Mouse (Mus musculus): ENCODE data around the gene Podxl. TPM values are rescaled to one million over a fixed set of nuclear protein-coding genes. Genes with fewer than 3 reads are reported as not detected.

Gene Podxl
- polyA plus RNA-seq, 1 experiment from 2014 or later: 76.8 TPM

- Histone ChIP-seq H3K27ac (ENCODE audit: low read length) (no peak overlapping the region), H3K4me2 (replicated peaks; ENCODE audit: low read depth, low read length) (no peak overlapping the region), H3K4me3 (ENCODE audit: low read length) (no peak overlapping the region), H3K27me3 (ENCODE audit: insufficient read depth, low read length) (no peaks in the 10 kb centered on the region), H3K36me3 (ENCODE audit: insufficient read depth, low read length) (no peaks in the 10 kb centered on the region), H3K9ac (replicated peaks; ENCODE audit: low read length) (no peak overlapping the region), H3K4me1 (ENCODE audit: insufficient read depth, low read length) (peaks cover 13% of the 10 kb centered on the region), H3K9me3 (ENCODE audit: low read length) (no peaks in the 10 kb centered on the region)
- 69% methylated on average over 22 of the region's 22 CpGs for WGBS
- no peak for ATAC-seq (ENCODE audit: low FRiP score, low TSS enrichment)
Observed at GRCm38 (mm10) chr6:31550876-31551532, 12.8 kb downstream of the Podxl start.

GRCm38 (mm10) chr6:31549361-31550051, 14.3 kb downstream of the Podxl start:
- WGBS: 47% methylated on average over 5 of the region's 5 CpGs
- ATAC-seq (ENCODE audit: low FRiP score, low TSS enrichment): peak; percentile 64
- Histone ChIP-seq H3K9ac (replicated peaks; ENCODE audit: low read length) (no peak overlapping the region), H3K4me1 (ENCODE audit: insufficient read depth, low read length) (peaks cover 18% of the 10 kb centered on the region), H3K27me3 (ENCODE audit: insufficient read depth, low read length) (no peaks in the 10 kb centered on the region), H3K4me2 (replicated peaks; ENCODE audit: low read depth, low read length) (0 out of 2 replicates have a peak overlapping the region, but pooled peaks have one; percentile 2), H3K9me3 (ENCODE audit: low read length) (no peaks in the 10 kb centered on the region), H3K4me3 (ENCODE audit: low read length) (no peak overlapping the region), H3K27ac (ENCODE audit: low read length) (peak overlapping the region; percentile 11; the same call in 1 of the 2 replicates), H3K36me3 (ENCODE audit: insufficient read depth, low read length) (no peaks in the 10 kb centered on the region)

DNA sequence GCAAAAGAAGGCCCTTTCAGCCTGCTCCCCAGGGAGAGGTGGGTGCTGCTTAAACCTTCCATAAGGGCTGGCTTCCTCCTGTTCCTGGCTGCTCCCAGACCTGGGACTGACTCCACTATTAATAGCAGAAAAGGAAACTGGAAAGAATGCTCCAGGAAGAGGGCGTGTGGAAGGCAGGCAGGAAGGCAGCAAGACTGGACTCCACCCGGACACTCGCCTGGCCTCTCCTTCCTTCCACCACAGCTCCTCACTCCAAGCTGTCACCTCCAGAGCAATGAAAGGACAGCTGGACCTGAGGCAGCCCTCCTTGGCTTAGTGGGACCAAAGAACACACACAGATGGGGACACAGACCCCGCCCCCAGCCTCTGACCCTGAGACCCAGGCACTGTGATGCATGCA, 19.5 kb downstream of the Podxl start:
- no peak overlapping the region for H3K4me3 ChIP-seq (ENCODE audit: low read length)
- H3K27ac ChIP-seq (ENCODE audit: low read length): peak overlapping the region; percentile 82
- H3K4me2 ChIP-seq (replicated peaks; ENCODE audit: low read depth, low read length): peak overlapping the region; percentile 28; the same call in 1 of the 2 replicates
- H3K9ac ChIP-seq (replicated peaks; ENCODE audit: low read length): 0 out of 2 replicates have a peak overlapping the region, but pooled peaks have one; percentile 29
- H3K27me3 ChIP-seq (ENCODE audit: insufficient read depth, low read length): no peaks in the 10 kb centered on the region
- peaks cover 11% of the 10 kb centered on the region for H3K4me1 ChIP-seq (ENCODE audit: insufficient read depth, low read length)
- 51% methylated on average over 4 of the region's 4 CpGs for WGBS
- peak; percentile 46 for ATAC-seq (ENCODE audit: low FRiP score, low TSS enrichment)
- no peaks in the 10 kb centered on the region for H3K36me3 ChIP-seq (ENCODE audit: insufficient read depth, low read length)
- H3K9me3 ChIP-seq (ENCODE audit: low read length): 0 out of 2 replicates have a peak, but pooled peaks cover 3% of the 10 kb centered on the region

GRCm38 (mm10) chr6:31540018-31540417, 23.8 kb downstream of the Podxl start:
- WGBS: 75% methylated on average over 6 of the region's 6 CpGs
- H3K4me1 ChIP-seq (ENCODE audit: insufficient read depth, low read length): no peaks in the 10 kb centered on the region
- H3K9ac ChIP-seq (replicated peaks; ENCODE audit: low read length): no peak overlapping the region
- H3K4me3 ChIP-seq (ENCODE audit: low read length): no peak overlapping the region
- 0 out of 2 replicates have a peak, but pooled peaks cover 3% of the 10 kb centered on the region for H3K9me3 ChIP-seq (ENCODE audit: low read length)
- H3K27ac ChIP-seq (ENCODE audit: low read length): no peak overlapping the region
- H3K36me3 ChIP-seq (ENCODE audit: insufficient read depth, low read length): no peaks in the 10 kb centered on the region
- no peak for ATAC-seq (ENCODE audit: low FRiP score, low TSS enrichment)
- H3K4me2 ChIP-seq (replicated peaks; ENCODE audit: low read depth, low read length): no peak overlapping the region
- no peaks in the 10 kb centered on the region for H3K27me3 ChIP-seq (ENCODE audit: insufficient read depth, low read length)

GRCm38 (mm10) chr6:31538112-31538511, 25.7 kb downstream of the Podxl start:
- Histone ChIP-seq H3K4me3 (ENCODE audit: low read length) (no peak overlapping the region), H3K9me3 (ENCODE audit: low read length) (0 out of 2 replicates have a peak, but pooled peaks cover 3% of the 10 kb centered on the region), H3K4me1 (ENCODE audit: insufficient read depth, low read length) (no peaks in the 10 kb centered on the region), H3K27me3 (ENCODE audit: insufficient read depth, low read length) (no peaks in the 10 kb centered on the region), H3K36me3 (ENCODE audit: insufficient read depth, low read length) (no peaks in the 10 kb centered on the region), H3K4me2 (replicated peaks; ENCODE audit: low read depth, low read length) (no peak overlapping the region), H3K9ac (replicated peaks; ENCODE audit: low read length) (no peak overlapping the region), H3K27ac (ENCODE audit: low read length) (no peak overlapping the region)
- WGBS: 93% methylated on average over 1 of the region's 1 CpGs
- ATAC-seq (ENCODE audit: low FRiP score, low TSS enrichment): no peak

DNA sequence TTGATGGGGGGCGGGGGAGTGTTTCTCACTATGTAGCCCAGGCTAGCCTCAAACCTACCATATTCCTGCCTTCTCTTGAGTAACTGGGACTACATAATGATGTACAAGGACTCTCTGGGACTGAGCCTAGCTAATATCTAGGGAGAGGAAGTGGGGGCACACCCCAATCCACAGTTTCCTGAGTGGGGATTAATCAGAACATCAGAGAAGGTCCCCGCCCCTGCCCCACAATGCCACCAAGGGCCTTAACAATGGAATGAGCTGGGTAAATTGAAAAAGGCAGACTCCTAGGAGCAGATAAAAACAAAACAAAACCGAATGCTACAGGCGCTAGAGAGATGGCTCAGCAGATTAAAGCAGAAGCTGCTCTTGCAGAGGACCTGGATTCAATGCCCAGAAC, 26.6 kb downstream of the Podxl start:
- Histone ChIP-seq H3K27ac (ENCODE audit: low read length) (no peak overlapping the region), H3K9me3 (ENCODE audit: low read length) (0 out of 2 replicates have a peak, but pooled peaks cover 3% of the 10 kb centered on the region), H3K9ac (replicated peaks; ENCODE audit: low read length) (no peak overlapping the region), H3K4me2 (replicated peaks; ENCODE audit: low read depth, low read length) (no peak overlapping the region), H3K4me1 (ENCODE audit: insufficient read depth, low read length) (no peaks in the 10 kb centered on the region), H3K4me3 (ENCODE audit: low read length) (no peak overlapping the region), H3K36me3 (ENCODE audit: insufficient read depth, low read length) (no peaks in the 10 kb centered on the region), H3K27me3 (ENCODE audit: insufficient read depth, low read length) (no peaks in the 10 kb centered on the region)
- 78% methylated on average over 4 of the region's 4 CpGs for WGBS
- ATAC-seq (ENCODE audit: low FRiP score, low TSS enrichment): no peak

- no peaks in the 10 kb centered on the region for H3K4me1 ChIP-seq (ENCODE audit: insufficient read depth, low read length)
- H3K4me3 ChIP-seq (ENCODE audit: low read length): no peak overlapping the region
- WGBS: 92% methylated on average over 5 of the region's 5 CpGs
- no peaks in the 10 kb centered on the region for H3K27me3 ChIP-seq (ENCODE audit: insufficient read depth, low read length)
- no peak overlapping the region for H3K4me2 ChIP-seq (replicated peaks; ENCODE audit: low read depth, low read length)
- H3K36me3 ChIP-seq (ENCODE audit: insufficient read depth, low read length): no peaks in the 10 kb centered on the region
- ATAC-seq (ENCODE audit: low FRiP score, low TSS enrichment): no peak
- no peak overlapping the region for H3K27ac ChIP-seq (ENCODE audit: low read length)
- H3K9ac ChIP-seq (replicated peaks; ENCODE audit: low read length): no peak overlapping the region
- H3K9me3 ChIP-seq (ENCODE audit: low read length): no peaks in the 10 kb centered on the region
Observed at GRCm38 (mm10) chr6:31534705-31535104, 29.1 kb downstream of the Podxl start.

DNA sequence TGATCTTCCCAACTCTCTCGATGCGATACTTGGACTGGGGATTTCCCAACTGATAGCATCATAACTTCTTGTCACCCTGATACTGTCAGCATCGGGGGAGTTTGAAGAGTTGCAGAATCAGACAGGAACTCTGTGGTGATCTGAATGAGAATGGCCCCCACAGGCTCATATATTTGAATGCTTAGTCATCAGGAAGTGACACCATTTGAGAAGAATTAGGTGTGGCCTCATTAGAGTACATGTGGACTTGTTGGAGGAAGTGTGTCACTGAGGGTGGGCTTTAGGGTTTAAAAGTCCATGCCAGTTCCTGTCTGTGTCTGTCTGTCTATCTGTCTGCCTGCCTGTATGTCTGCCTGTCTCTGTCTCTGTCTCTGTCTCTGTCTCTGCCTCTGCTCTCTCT, 31.9 kb downstream of the Podxl start:
- Histone ChIP-seq H3K27ac (ENCODE audit: low read length) (no peak overlapping the region), H3K9me3 (ENCODE audit: low read length) (no peaks in the 10 kb centered on the region), H3K4me2 (replicated peaks; ENCODE audit: low read depth, low read length) (no peak overlapping the region), H3K4me3 (ENCODE audit: low read length) (no peak overlapping the region), H3K36me3 (ENCODE audit: insufficient read depth, low read length) (no peaks in the 10 kb centered on the region), H3K27me3 (ENCODE audit: insufficient read depth, low read length) (no peaks in the 10 kb centered on the region), H3K9ac (replicated peaks; ENCODE audit: low read length) (no peak overlapping the region), H3K4me1 (ENCODE audit: insufficient read depth, low read length) (no peaks in the 10 kb centered on the region)
- no peak for ATAC-seq (ENCODE audit: low FRiP score, low TSS enrichment)
- 70% methylated on average over 3 of the region's 3 CpGs for WGBS

GRCm38 (mm10) chr6:31528339-31528738, 35.4 kb downstream of the Podxl start:
- Histone ChIP-seq H3K36me3 (ENCODE audit: insufficient read depth, low read length) (no peaks in the 10 kb centered on the region; the same call in 1 of the 2 replicates), H3K9ac (replicated peaks; ENCODE audit: low read length) (no peak overlapping the region), H3K4me2 (replicated peaks; ENCODE audit: low read depth, low read length) (no peak overlapping the region), H3K27me3 (ENCODE audit: insufficient read depth, low read length) (no peaks in the 10 kb centered on the region), H3K4me1 (ENCODE audit: insufficient read depth, low read length) (no peaks in the 10 kb centered on the region), H3K27ac (ENCODE audit: low read length) (no peak overlapping the region), H3K4me3 (ENCODE audit: low read length) (no peak overlapping the region), H3K9me3 (ENCODE audit: low read length) (no peaks in the 10 kb centered on the region)
- no peak for ATAC-seq (ENCODE audit: low FRiP score, low TSS enrichment)
- 74% methylated on average over 5 of the region's 5 CpGs for WGBS

GRCm38 (mm10) chr6:31527897-31528296, 35.9 kb downstream of the Podxl start:
- Histone ChIP-seq H3K4me3 (ENCODE audit: low read length) (no peak overlapping the region), H3K4me1 (ENCODE audit: insufficient read depth, low read length) (no peaks in the 10 kb centered on the region), H3K27me3 (ENCODE audit: insufficient read depth, low read length) (no peaks in the 10 kb centered on the region), H3K36me3 (ENCODE audit: insufficient read depth, low read length) (no peaks in the 10 kb centered on the region; the same call in 1 of the 2 replicates), H3K9ac (replicated peaks; ENCODE audit: low read length) (no peak overlapping the region), H3K27ac (ENCODE audit: low read length) (no peak overlapping the region), H3K4me2 (replicated peaks; ENCODE audit: low read depth, low read length) (no peak overlapping the region), H3K9me3 (ENCODE audit: low read length) (no peaks in the 10 kb centered on the region)
- 61% methylated on average over 7 of the region's 7 CpGs for whole genome bisulfite sequencing
- no peak for ATAC-seq (ENCODE audit: low FRiP score, low TSS enrichment)
